ENCODE assay signal across 9 mouse cellular contexts in genomic region chr7:4546591-4547131, GRCm38 (mm10). TPM values are rescaled to one million over a fixed set of nuclear protein-coding genes. Genes with fewer than 3 reads are reported as not detected.
DNase-seq lines count a peak whose midpoint lies in the region; ATAC-seq and TF ChIP-seq lines count a peak whose summit lies in the region.
"Had no signal": no experiment of that assay in that cellular context is flagged by ENCODE, and none has a peak within 500 bp of the region (broad histone marks: within the 10 kb centered on the region; RNA-seq: fewer than 3 reads in every experiment).

No protein-coding gene starts in this region.

- ATAC-seq in forebrain, embryonic 14.5 days, result peak; percentile 91
- ATAC-seq in hematopoietic stem cell, adult 5-6 weeks (replicated peaks in 1 of 2; ENCODE audit: insufficient read depth in 1 of 2, low FRiP score in 2 of 2, low TSS enrichment in 1 of 2, low read depth in 1 of 2, poor library complexity in 2 of 2, severe bottlenecking in 2 of 2), result peak; percentile 42 to 52; a peak in 3 of 4 replicates
- no peak for ATAC-seq in liver, postnatal 0 days
- ATAC-seq in neural tube, embryonic 15.5 days (ENCODE audit: low FRiP score), result peak; percentile 90

- TF ChIP-seq CTCF in liver, postnatal 0 days (IDR thresholded peaks at IDR 0.05; ENCODE audit: low read depth), result no peak

- peaks cover 5% of the 10 kb centered on the region; the same call in 1 of the 2 replicates for H3K36me3 ChIP-seq in forebrain, embryonic 14.5 days (ENCODE audit: control insufficient read depth, insufficient read depth, low read length)
- no peaks in the 10 kb centered on the region for H3K36me3 ChIP-seq in liver, postnatal 0 days (replicated peaks; ENCODE audit: insufficient read depth, low read length)
- peaks cover 19% of the 10 kb centered on the region for H3K36me3 ChIP-seq in neural tube, embryonic 15.5 days
- H3K36me3 ChIP-seq: G1E had no signal

- peak overlapping the region; percentile 71 for H3K9ac ChIP-seq in forebrain, embryonic 14.5 days (ENCODE audit: low read length)
- H3K9ac ChIP-seq in liver, postnatal 0 days (replicated peaks), result no peak overlapping the region
- H3K9ac ChIP-seq in neural tube, embryonic 15.5 days (replicated peaks), result peak overlapping the region; percentile 62

- H3K4me2 ChIP-seq in forebrain, embryonic 14.5 days (ENCODE audit: low read length), result peak overlapping the region; percentile 75
- peak overlapping the region; percentile 48 for H3K4me2 ChIP-seq in liver, postnatal 0 days (ENCODE audit: low read depth, low read length)
- peak overlapping the region; percentile 74 for H3K4me2 ChIP-seq in neural tube, embryonic 15.5 days

- H3K4me3 ChIP-seq in forebrain, embryonic 14.5 days (ENCODE audit: low read depth, low read length), result peak overlapping the region; percentile 45
- H3K4me3 ChIP-seq in liver, postnatal 0 days (ENCODE audit: low read depth, low read length), result no peak overlapping the region
- H3K4me3 ChIP-seq in neural tube, embryonic 15.5 days (replicated peaks), result peak overlapping the region; percentile 60

- TF ChIP-seq EP300 in liver, postnatal 0 days (IDR thresholded peaks at IDR 0.05; ENCODE audit: low read depth), result no peak

- DNase-seq in CD4-positive helper T cell, adult 2 months (ENCODE audit: low read depth, low spot score), result peak; percentile 55
- peak; percentile 83 for DNase-seq in cerebellum, adult 11-12 months
- DNase-seq in forebrain, embryonic 14.5 days (ENCODE audit: low spot score), result peak; percentile 95
- peak; percentile 93 to 95 for DNase-seq in layer of hippocampus, adult 8-10 months (ENCODE audit: low spot score in 2 of 2)
- DNase-seq in liver, postnatal 0 days, result peak; percentile 40
- DNase-seq in urinary bladder, postnatal 10 days (ENCODE audit: low spot score), result no peak

- H3K9me3 ChIP-seq in forebrain, embryonic 14.5 days (replicated peaks; ENCODE audit: control insufficient read depth, low read length), result no peaks in the 10 kb centered on the region
- H3K9me3 ChIP-seq in liver, postnatal 0 days (ENCODE audit: low read length), result no peaks in the 10 kb centered on the region
- no peaks in the 10 kb centered on the region for H3K9me3 ChIP-seq in neural tube, embryonic 15.5 days (replicated peaks)
- H3K9me3 ChIP-seq: G1E had no signal

- no peaks in the 10 kb centered on the region for H3K27me3 ChIP-seq in forebrain, embryonic 14.5 days (replicated peaks; ENCODE audit: control insufficient read depth, insufficient read depth, low read length)
- H3K27me3 ChIP-seq in liver, postnatal 0 days (ENCODE audit: insufficient read depth, low read length), result no peaks in the 10 kb centered on the region
- H3K27me3 ChIP-seq in neural tube, embryonic 15.5 days (replicated peaks), result no peaks in the 10 kb centered on the region

- under 1% methylated on average over 26 of the region's 26 CpGs for WGBS in forebrain, embryonic 14.5 days
- WGBS in liver, postnatal 0 days (ENCODE audit: insufficient replicate concordance), result 5% methylated on average over 26 of the region's 26 CpGs
- WGBS in neural tube, embryonic 15.5 days, result under 1% methylated on average over 26 of the region's 26 CpGs

- peak overlapping the region; percentile 76 for H3K27ac ChIP-seq in forebrain, embryonic 14.5 days (ENCODE audit: low read depth, low read length)
- H3K27ac ChIP-seq in liver, postnatal 0 days (ENCODE audit: low read depth), result no peak overlapping the region
- peak overlapping the region; percentile 95 for H3K27ac ChIP-seq in neural tube, embryonic 15.5 days (replicated peaks)

- peaks cover 6% of the 10 kb centered on the region for H3K4me1 ChIP-seq in forebrain, embryonic 14.5 days (ENCODE audit: control insufficient read depth, insufficient read depth, low read length)
- H3K4me1 ChIP-seq in liver, postnatal 0 days (ENCODE audit: insufficient read depth), result peaks cover 3% of the 10 kb centered on the region; the same call in 1 of the 2 replicates
- peaks cover 17% of the 10 kb centered on the region for H3K4me1 ChIP-seq in neural tube, embryonic 15.5 days

RNA-seq across cellular contexts. Expression of gene Syt5, which starts 0.7 kb away (rescaled TPM):
- 133 and 153 TPM in 2 replicates for polyA plus RNA-seq in forebrain, embryonic 14.5 days (2014; fragmentation: Nextera tagmentation; extraction: Ambion mirVana)
- total RNA-seq in hematopoietic stem cell, adult 5-6 weeks (2017), result 1.0 TPM in 1 of 2 replicates, not detected in the other
- total RNA-seq in layer of hippocampus, adult 8-10 months (2022), result 100 to 1,000 TPM; 180 to 219 (median 211) TPM
- polyA plus RNA-seq in liver, postnatal 0 days (2015; fragmentation: Nextera tagmentation; extraction: Ambion mirVana), result 0.09 TPM in 2 replicates
- polyA plus RNA-seq in neural tube, embryonic 15.5 days (2015; fragmentation: Nextera tagmentation; extraction: Ambion mirVana), result 77.0 and 94.1 TPM in 2 replicates
- total RNA-seq: G1E had no signal
- polyA plus RNA-seq: G1E had no signal

RNA-seq across cellular contexts. Expression of gene Dnaaf3, which starts 14.4 kb away (rescaled TPM):
- polyA plus RNA-seq in forebrain, embryonic 14.5 days (2014; fragmentation: Nextera tagmentation; extraction: Ambion mirVana), result 0.55 and 0.72 TPM in 2 replicates
- 2.4 and 2.6 TPM in 2 replicates for total RNA-seq in hematopoietic stem cell, adult 5-6 weeks (2017)
- total RNA-seq in layer of hippocampus, adult 8-10 months (2022), result 1 to 10 TPM in 1 of 4 experiments, under 1 TPM in 2, not detected in 1; 0.77 to 1.6 (median 0.96) TPM
- 0.05 and 0.17 TPM in 2 replicates for polyA plus RNA-seq in liver, postnatal 0 days (2015; fragmentation: Nextera tagmentation; extraction: Ambion mirVana)
- polyA plus RNA-seq in neural tube, embryonic 15.5 days (2015; fragmentation: Nextera tagmentation; extraction: Ambion mirVana), result 1.8 and 2.1 TPM in 2 replicates
- total RNA-seq: G1E had no signal
- polyA plus RNA-seq: G1E had no signal

RNA-seq across cellular contexts. Expression of gene Tnni3, which starts 22.6 kb away (rescaled TPM):
- 0.81 and 1.7 TPM in 2 replicates for polyA plus RNA-seq in forebrain, embryonic 14.5 days (2014; fragmentation: Nextera tagmentation; extraction: Ambion mirVana)
- total RNA-seq in hematopoietic stem cell, adult 5-6 weeks (2017), result 7.0 and 7.1 TPM in 2 replicates
- 1 to 10 TPM in 1 of 4 experiments, not detected in 3; 1.3 TPM for total RNA-seq in layer of hippocampus, adult 8-10 months (2022)
- 0.27 and 0.46 TPM in 2 replicates for polyA plus RNA-seq in liver, postnatal 0 days (2015; fragmentation: Nextera tagmentation; extraction: Ambion mirVana)
- polyA plus RNA-seq in neural tube, embryonic 15.5 days (2015; fragmentation: Nextera tagmentation; extraction: Ambion mirVana), result 1.8 and 2.4 TPM in 2 replicates
- total RNA-seq: G1E had no signal

RNA-seq across cellular contexts. Expression of gene Tnnt1, which starts 30.5 kb away (rescaled TPM):
- 1.4 and 2.3 TPM in 2 replicates for polyA plus RNA-seq in forebrain, embryonic 14.5 days (2014; fragmentation: Nextera tagmentation; extraction: Ambion mirVana)
- total RNA-seq in hematopoietic stem cell, adult 5-6 weeks (2017), result 8.2 and 11.1 TPM in 2 replicates
- 1 to 10 TPM; 1.3 to 4.0 (median 2.0) TPM for total RNA-seq in layer of hippocampus, adult 8-10 months (2022)
- 5.3 and 11.2 TPM in 2 replicates for polyA plus RNA-seq in liver, postnatal 0 days (2015; fragmentation: Nextera tagmentation; extraction: Ambion mirVana)
- polyA plus RNA-seq in neural tube, embryonic 15.5 days (2015; fragmentation: Nextera tagmentation; extraction: Ambion mirVana), result 22.8 and 29.5 TPM in 2 replicates
- total RNA-seq: G1E had no signal

RNA-seq across cellular contexts. Expression of gene Ppp1r12c, which starts 45.2 kb away (rescaled TPM):
- polyA plus RNA-seq in forebrain, embryonic 14.5 days (2014; fragmentation: Nextera tagmentation; extraction: Ambion mirVana), result 29.4 and 32.1 TPM in 2 replicates
- 134 and 190 TPM in 2 replicates for total RNA-seq in hematopoietic stem cell, adult 5-6 weeks (2017)
- 100 to 1,000 TPM; 143 to 158 (median 147) TPM for total RNA-seq in layer of hippocampus, adult 8-10 months (2022)
- polyA plus RNA-seq in liver, postnatal 0 days (2015; fragmentation: Nextera tagmentation; extraction: Ambion mirVana), result 14.9 and 15.6 TPM in 2 replicates
- polyA plus RNA-seq in neural tube, embryonic 15.5 days (2015; fragmentation: Nextera tagmentation; extraction: Ambion mirVana), result 38.8 and 44.6 TPM in 2 replicates

Comparison
In these comparisons a context has a peak if more than half of its experiments do, and no peak if none do; other contexts are left out.
1. RNA of gene Syt5, which starts 0.7 kb away (polyA plus RNA-seq): 133 to 153 TPM in forebrain, embryonic 14.5 days and 77.0 to 94.1 TPM in neural tube, embryonic 15.5 days; 0.09 TPM in liver, postnatal 0 days; every median in the first group is over 10 times any median in the second.
2. Peak in every context shown above with its lines, with median percentiles within 50 percentile points of each other: H3K4me2 ChIP-seq.